Mouse (Mus musculus) E14TG2a.4 (cell line): ENCODE measurements around the gene Htra3.

Source experiments
- CTCF ChIP-seq: conservative IDR thresholded peaks from 2 replicates; pipeline ENCODE4 v1.5.1; 2014; ENCODE audit warnings: low read length
- NANOG ChIP-seq: IDR thresholded peaks from 2 replicates; pipeline ENCODE4 v1.6.1; 2014; ENCODE audit warnings: borderline replicate concordance, low read length, mixed read lengths

DNA sequence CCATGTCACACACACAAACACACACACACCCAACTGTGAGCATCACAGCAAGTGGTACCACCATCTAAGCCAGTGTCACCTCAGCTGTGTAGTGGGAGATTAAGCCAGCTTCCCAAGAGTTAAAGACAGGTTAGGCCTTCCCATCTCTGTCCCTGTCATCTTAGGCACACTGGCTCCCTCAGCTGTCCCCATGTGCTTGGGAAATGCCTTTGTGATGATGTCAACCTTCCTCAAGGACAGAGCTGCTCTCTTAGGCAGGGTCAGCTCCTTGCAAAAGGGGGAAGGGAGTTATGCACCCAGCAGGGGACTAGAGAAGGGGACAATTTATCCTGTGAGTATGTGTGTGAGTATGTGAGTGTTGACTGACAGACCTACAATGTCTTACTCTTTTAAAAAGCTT is 9.8 kb upstream of the Htra3 start:
- TF ChIP-seq CTCF (no peak), NANOG (no peak)
